Mouse (Mus musculus) forebrain, embryonic 15.5 days (tissue): ENCODE measurements at regions not wholly inside any gene's neighbourhood (a gene's known extent, or its start where the extent isn't known, plus 50 kb on each side); places are given as distances from the start of the nearest gene placed in this dataset.

ENCODE experiments used
- ATAC-seq: fragments of 200-750 bp; cut with Nextera tagmentation; replicated peaks from 2 replicates; pipeline ENCODE4 v1.8.0; 2017; ENCODE audit warnings: mild to moderate bottlenecking, moderate TSS enrichment, moderate library complexity
- H3K27ac ChIP-seq: fragments of 300-500 bp; sonication (generic); replicated peaks from 2 replicates; pipeline ENCODE4 v1.5.1; 2015; ENCODE audit warnings: mild to moderate bottlenecking, inconsistent platforms
- H3K27me3 ChIP-seq: fragments of 300-500 bp; sonication (generic); 2 replicates; pipeline ENCODE4 v1.6.1; 2015; ENCODE audit warnings: inconsistent platforms
- H3K36me3 ChIP-seq: fragments of 300-500 bp; sonication (generic); 2 replicates; pipeline ENCODE4 v1.6.1; 2015; ENCODE audit warnings: mild to moderate bottlenecking, inconsistent platforms
- H3K4me1 ChIP-seq: fragments of 300-500 bp; sonication (generic); 2 replicates; pipeline ENCODE4 v1.6.1; 2015; ENCODE audit warnings: inconsistent platforms
- H3K4me2 ChIP-seq: fragments of 300-500 bp; sonication (generic); replicated peaks from 2 replicates; pipeline ENCODE4 v1.6.1; 2015; ENCODE audit warnings: mild to moderate bottlenecking, inconsistent platforms
- H3K4me3 ChIP-seq: fragments of 300-500 bp; sonication (generic); 2 replicates; pipeline ENCODE4 v1.5.1; 2015; ENCODE audit warnings: mild to moderate bottlenecking, inconsistent platforms
- H3K9ac ChIP-seq: fragments of 300-500 bp; sonication (generic); replicated peaks from 2 replicates; pipeline ENCODE4 v1.6.1; 2015; ENCODE audit warnings: mild to moderate bottlenecking, inconsistent platforms
- H3K9me3 ChIP-seq: fragments of 300-500 bp; sonication (generic); 2 replicates; pipeline ENCODE4 v1.6.1; 2016; ENCODE audit warnings: inconsistent platforms
- WGBS: fragments of 180-500 bp; shearing (Covaris S2); methylation state at CpG from one replicate; pipeline ENCODE4 v1.1.7; 2015; ENCODE audit warnings: mixed read lengths; 5-methylcytosine and 5-hydroxymethylcytosine counted together

- H3K27me3 ChIP-seq: no peaks in the 10 kb centered on the region
- H3K36me3 ChIP-seq: no peaks in the 10 kb centered on the region
- H3K9me3 ChIP-seq: no peaks in the 10 kb centered on the region
- no peak for ATAC-seq
- H3K9ac ChIP-seq: no peak overlapping the region
- no peak overlapping the region for H3K4me3 ChIP-seq
- H3K4me2 ChIP-seq: no peak overlapping the region
- H3K4me1 ChIP-seq: no peaks in the 10 kb centered on the region
- no peak overlapping the region for H3K27ac ChIP-seq
- 72% methylated on average over 15 of the region's 15 CpGs for WGBS
Measured at GRCm38 (mm10) chr10:117518793-117519669, 110.3 kb upstream of the Cpm start.

- Histone ChIP-seq H3K4me3 (no peak overlapping the region), H3K27me3 (no peaks in the 10 kb centered on the region), H3K4me2 (no peak overlapping the region), H3K9ac (no peak overlapping the region), H3K4me1 (no peaks in the 10 kb centered on the region), H3K9me3 (no peaks in the 10 kb centered on the region), H3K36me3 (no peaks in the 10 kb centered on the region), H3K27ac (no peak overlapping the region)
- no peak for ATAC-seq
- WGBS: 68% methylated on average over 14 of the region's 14 CpGs
Measured at GRCm38 (mm10) chr10:117517800-117518770, 111.2 kb upstream of the Cpm start.

DNA sequence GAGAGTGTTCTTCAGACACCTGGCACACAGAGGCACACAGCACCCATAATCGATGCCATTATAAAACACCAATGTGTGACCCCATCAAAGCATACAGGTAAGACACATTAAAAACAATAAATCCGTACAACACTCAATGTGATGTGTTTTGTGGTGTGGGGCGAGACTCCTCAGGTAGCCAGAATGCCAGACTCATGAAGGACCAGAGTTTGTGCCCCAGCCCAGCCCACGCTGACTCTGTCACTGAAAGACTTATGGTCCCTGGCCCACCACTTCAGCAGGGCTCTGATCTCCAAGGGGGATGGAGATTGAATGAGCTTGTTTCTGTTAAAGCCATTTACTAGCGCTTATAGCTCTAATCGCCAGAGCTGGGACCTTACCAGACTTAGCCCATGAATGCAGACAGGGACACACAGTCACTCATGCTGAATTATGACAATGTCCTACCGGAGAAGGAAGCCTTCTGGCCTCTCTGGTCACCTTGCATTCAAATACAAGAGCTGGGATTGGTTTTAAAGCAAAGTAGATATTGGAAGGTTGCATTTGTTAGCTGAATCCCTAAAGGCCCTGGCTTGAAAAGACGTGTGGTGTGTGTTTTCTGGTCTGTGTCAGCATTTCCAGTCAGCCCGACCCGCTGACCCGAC, 112.1 kb upstream of the Cpm start:
- H3K27me3 ChIP-seq: no peaks in the 10 kb centered on the region
- H3K4me3 ChIP-seq: no peak overlapping the region
- no peak overlapping the region for H3K4me2 ChIP-seq
- 69% methylated on average over 11 of the region's 11 CpGs for WGBS
- H3K9me3 ChIP-seq: no peaks in the 10 kb centered on the region
- H3K27ac ChIP-seq: no peak overlapping the region
- no peak overlapping the region for H3K9ac ChIP-seq
- ATAC-seq: no peak
- H3K36me3 ChIP-seq: no peaks in the 10 kb centered on the region
- H3K4me1 ChIP-seq: no peaks in the 10 kb centered on the region

DNA sequence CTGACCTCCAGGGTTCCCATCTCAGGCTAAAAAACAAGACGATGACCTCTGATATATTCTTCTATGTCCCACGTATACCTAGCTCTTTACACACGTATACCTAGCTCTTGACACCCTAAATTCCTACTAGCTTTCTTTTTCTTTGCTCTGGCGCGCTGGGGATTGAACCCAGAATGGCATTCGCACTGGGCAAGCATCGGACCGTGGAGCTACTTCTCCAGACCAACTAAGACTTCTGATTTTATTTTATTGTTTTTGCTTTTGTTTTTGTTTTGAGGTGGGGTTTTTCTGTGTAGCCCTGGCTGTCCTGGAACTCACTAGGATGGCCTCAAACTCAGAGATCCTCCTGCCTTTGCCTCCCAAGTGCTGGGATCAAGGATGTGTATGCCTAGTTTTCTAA, 112.8 kb upstream of the Cpm start:
- Histone ChIP-seq H3K4me2 (no peak overlapping the region), H3K27me3 (no peaks in the 10 kb centered on the region), H3K4me1 (no peaks in the 10 kb centered on the region), H3K27ac (no peak overlapping the region), H3K4me3 (no peak overlapping the region), H3K36me3 (no peaks in the 10 kb centered on the region), H3K9me3 (no peaks in the 10 kb centered on the region), H3K9ac (no peak overlapping the region)
- no peak for ATAC-seq
- WGBS: 95% methylated on average over 8 of the region's 8 CpGs

GRCm38 (mm10) chr10:117515777-117516501, 113.4 kb upstream of the Cpm start:
- WGBS: 64% methylated on average over 10 of the region's 10 CpGs
- peak; percentile 58; the same call in 1 of the 2 replicates for ATAC-seq
- no peak overlapping the region for H3K27ac ChIP-seq
- no peaks in the 10 kb centered on the region for H3K36me3 ChIP-seq
- no peak overlapping the region for H3K4me3 ChIP-seq
- H3K4me2 ChIP-seq: no peak overlapping the region
- H3K9me3 ChIP-seq: no peaks in the 10 kb centered on the region
- H3K4me1 ChIP-seq: no peaks in the 10 kb centered on the region
- H3K9ac ChIP-seq: no peak overlapping the region
- H3K27me3 ChIP-seq: no peaks in the 10 kb centered on the region

GRCm38 (mm10) chr10:117515039-117515438, 114.3 kb upstream of the Cpm start:
- no peaks in the 10 kb centered on the region for H3K27me3 ChIP-seq

GRCm38 (mm10) chr10:117513925-117514546, 115.3 kb upstream of the Cpm start:
- no peak overlapping the region for H3K27ac ChIP-seq
- no peak for ATAC-seq
- no peaks in the 10 kb centered on the region for H3K27me3 ChIP-seq
- WGBS: 92% methylated on average over 7 of the region's 7 CpGs
- no peaks in the 10 kb centered on the region for H3K36me3 ChIP-seq
- H3K4me2 ChIP-seq: no peak overlapping the region
- H3K9ac ChIP-seq: no peak overlapping the region
- H3K9me3 ChIP-seq: no peaks in the 10 kb centered on the region
- H3K4me1 ChIP-seq: no peaks in the 10 kb centered on the region
- H3K4me3 ChIP-seq: no peak overlapping the region

More at GRCm38 (mm10) chr10:117515039-117515438, 114.3 kb upstream of the Cpm start:
- Histone ChIP-seq H3K4me1 (no peaks in the 10 kb centered on the region), H3K9ac (no peak overlapping the region), H3K36me3 (no peaks in the 10 kb centered on the region), H3K4me2 (no peak overlapping the region), H3K9me3 (no peaks in the 10 kb centered on the region), H3K4me3 (no peak overlapping the region), H3K27ac (no peak overlapping the region)
- 92% methylated on average over 8 of the region's 8 CpGs for WGBS
- no peak for ATAC-seq

- WGBS: 92% methylated on average over 9 of the region's 9 CpGs
- Histone ChIP-seq H3K9ac (no peak overlapping the region), H3K27me3 (no peaks in the 10 kb centered on the region), H3K9me3 (no peaks in the 10 kb centered on the region), H3K4me2 (no peak overlapping the region), H3K4me3 (no peak overlapping the region), H3K27ac (no peak overlapping the region), H3K36me3 (no peaks in the 10 kb centered on the region), H3K4me1 (no peaks in the 10 kb centered on the region)
- ATAC-seq: no peak
Measured at GRCm38 (mm10) chr10:117512424-117513257, 116.7 kb upstream of the Cpm start.

DNA sequence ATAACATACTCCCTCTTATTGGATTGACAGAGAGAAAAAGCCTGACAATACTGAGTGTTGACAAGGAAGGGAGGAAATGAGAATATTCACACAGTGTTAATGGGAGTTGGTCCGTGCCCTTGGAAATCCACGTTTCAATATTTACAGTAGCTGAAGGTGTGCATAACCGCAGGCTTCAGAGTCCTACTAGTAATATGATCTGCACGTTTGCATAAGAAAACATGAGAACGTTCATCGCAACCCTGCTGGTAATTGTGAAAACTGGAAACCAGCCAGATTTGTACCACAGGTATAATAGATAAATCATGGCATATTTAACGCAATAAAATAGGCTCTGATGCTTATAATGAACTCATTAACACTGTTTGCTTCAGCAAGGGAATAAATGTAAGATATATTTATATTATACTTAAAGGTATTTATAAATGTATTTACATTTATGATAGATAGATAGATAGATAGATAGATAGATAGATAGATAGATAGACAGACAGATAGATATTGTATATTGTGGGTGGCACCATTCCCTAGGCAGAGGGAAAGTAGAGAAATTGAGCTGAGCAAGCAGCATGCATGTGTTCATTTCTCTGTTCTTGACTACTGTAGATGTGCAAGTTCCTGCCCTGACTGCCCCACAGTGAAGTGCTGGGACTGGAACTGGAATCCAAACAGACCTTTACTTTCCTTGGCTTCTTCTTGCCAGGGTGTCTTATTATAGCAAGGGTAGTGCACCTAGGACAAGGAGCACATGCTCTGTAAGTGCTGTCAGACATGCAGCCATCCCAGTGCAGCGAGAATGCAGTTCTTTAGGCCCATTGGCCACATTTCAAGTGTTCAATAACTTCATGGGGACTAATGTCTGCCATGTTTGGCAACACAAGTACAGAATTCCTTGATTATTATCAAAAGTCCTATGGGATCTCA, 117.6 kb upstream of the Cpm start:
- 79% methylated on average over 8 of the region's 8 CpGs for WGBS
- no peaks in the 10 kb centered on the region for H3K4me1 ChIP-seq
- H3K27me3 ChIP-seq: no peaks in the 10 kb centered on the region
- no peaks in the 10 kb centered on the region for H3K9me3 ChIP-seq
- no peak overlapping the region for H3K4me2 ChIP-seq
- H3K27ac ChIP-seq: no peak overlapping the region
- H3K36me3 ChIP-seq: no peaks in the 10 kb centered on the region
- no peak for ATAC-seq
- no peak overlapping the region for H3K9ac ChIP-seq
- H3K4me3 ChIP-seq: no peak overlapping the region
